Mouse (Mus musculus): ENCODE results near the gene Shank3.

Shank3 gene

DNA sequence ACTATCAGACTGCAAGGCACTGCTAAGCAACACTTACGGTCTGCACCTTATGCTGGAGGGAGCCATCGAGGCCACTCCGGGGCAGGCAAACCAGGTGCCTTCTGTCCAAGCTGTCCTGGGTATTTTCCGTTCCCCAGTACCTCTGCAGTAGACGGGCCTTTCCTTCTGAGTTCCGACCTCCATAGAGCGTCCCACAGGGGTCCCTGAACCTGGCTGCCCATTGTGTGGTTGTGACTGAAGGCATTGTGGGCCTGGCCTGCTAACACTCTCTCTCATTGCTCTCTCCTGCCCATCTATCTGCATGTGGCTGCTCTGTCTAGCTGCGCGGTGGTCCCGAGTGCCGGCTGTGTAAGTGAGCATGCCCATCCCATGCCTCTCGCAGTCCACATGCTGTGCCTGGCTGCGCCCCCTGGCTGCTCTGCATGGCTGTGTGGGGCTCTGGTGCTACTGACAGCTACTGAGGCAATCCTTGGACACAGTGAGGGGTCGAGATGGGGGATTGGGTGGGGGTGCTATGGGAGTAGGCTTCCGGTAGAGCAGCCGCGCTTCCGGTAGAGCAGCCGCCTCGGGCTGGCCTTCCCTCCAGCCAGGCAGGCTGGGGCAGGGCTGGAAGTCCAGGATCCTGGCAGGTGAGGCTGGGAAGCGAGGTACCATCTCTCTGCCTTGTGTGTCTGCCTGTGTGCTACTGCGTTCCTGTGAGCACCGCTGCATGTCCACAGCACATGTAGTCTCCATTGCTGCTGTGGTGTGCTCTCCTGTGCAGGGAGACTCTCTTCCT, 57.2 kb downstream of the Shank3 start:
- DNase-seq (ENCODE audit: low spot score in 2 of 2): no peak

DNA sequence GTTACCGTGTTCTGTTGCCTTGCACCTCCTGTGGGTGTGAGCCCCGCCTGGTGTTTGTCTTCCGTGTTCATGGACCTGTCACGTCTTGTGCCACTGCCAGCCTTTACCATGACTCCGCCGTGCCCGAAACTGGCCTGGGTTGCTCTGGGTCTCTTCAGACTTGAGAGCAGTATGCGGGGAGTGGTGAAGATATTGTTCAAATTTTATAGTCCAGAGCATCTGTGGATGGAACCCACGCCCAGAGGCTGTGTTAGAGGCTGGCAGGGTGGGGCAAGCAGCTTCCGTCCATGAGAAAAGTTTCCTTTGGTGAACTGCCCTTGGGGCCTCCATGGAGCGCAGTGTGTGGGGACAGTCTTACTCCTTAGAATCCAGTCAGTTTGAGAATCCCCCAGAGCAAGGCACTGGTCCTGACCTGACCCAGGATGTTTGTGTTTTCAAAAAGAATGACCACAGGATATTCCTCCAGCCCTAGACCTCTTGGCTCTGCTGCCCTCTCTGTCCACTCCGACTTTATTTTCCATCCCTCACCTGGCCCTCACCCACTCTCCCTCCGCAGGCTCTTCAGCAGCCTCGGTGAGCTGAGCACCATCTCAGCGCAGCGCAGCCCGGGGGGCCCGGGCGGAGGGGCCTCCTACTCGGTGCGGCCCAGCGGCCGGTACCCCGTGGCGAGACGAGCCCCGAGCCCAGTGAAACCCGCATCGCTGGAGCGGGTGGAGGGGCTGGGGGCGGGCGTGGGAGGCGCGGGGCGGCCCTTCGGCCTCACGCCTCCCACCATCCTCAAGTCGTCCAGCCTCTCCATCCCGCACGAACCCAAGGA, 58.0 kb downstream of the Shank3 start:
- DNase-seq (ENCODE audit: low spot score in 2 of 2): no peak

DNA sequence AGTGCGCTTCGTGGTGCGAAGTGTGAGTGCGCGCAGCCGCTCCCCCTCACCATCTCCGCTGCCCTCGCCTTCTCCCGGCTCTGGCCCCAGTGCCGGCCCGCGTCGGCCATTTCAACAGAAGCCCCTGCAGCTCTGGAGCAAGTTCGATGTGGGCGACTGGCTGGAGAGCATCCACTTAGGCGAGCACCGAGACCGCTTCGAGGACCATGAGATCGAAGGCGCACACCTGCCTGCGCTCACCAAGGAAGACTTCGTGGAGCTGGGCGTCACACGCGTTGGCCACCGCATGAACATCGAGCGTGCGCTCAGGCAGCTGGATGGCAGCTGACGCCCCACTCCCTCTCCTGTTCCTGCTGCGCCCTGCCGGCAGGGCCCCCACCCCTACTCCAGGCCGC, 58.6 kb downstream of the Shank3 start:
- no peak for DNase-seq (ENCODE audit: low spot score in 2 of 2)

DNA sequence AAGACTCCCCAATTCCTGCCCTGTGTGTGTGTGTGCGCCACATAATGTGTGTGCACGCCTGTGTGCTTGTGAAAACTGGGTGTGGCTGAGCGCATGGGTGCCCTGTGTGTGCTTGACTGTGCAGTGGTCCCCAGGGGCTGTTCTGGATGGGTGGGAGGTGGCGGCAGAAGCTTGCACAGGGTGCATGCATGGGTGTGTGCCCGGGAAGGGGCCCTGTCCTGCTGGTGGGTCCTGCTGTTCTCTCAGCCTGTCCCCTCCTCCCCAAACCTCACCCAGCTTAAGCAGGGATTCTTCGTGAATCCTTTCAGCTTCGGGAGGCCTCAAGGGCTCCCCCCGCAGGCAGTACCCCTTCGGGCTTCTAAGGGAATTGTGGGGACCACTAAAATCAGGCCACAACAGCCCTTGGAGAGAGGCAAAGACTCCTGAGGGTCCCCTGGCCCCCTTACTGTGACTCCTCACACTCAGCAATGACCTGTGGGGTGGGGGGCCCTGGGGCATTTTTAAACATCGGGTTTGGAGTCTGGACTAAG, 59.8 kb downstream of the Shank3 start:
- DNase-seq (ENCODE audit: low spot score in 2 of 2): no peak

DNA sequence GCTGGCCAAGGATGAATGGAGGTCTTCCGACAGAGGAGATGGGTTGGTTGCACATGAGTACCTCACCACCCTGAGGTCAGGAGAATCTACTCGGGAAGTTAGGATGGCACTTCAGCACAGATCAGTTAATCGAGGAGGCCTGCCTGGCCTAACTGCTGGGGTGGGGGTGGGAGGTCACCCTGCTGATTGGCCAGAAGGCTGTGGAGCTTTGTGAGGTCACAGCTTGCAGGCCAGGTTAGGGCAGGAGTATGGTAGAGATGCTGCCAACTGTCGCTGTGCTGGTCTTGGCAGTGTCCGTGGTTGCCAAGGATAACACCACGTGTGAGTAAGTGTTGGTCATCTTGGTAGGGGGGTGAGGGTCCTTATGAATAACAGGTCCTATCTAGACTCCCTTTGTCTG, 68.7 kb downstream of the Shank3 start, which contains the start of gene Acr:
TSS of gene Acr (plus strand) at position 213 of the 400 bp plus-strand sequence.
- DNase-seq (ENCODE audit: low spot score in 2 of 2): no peak

DNA sequence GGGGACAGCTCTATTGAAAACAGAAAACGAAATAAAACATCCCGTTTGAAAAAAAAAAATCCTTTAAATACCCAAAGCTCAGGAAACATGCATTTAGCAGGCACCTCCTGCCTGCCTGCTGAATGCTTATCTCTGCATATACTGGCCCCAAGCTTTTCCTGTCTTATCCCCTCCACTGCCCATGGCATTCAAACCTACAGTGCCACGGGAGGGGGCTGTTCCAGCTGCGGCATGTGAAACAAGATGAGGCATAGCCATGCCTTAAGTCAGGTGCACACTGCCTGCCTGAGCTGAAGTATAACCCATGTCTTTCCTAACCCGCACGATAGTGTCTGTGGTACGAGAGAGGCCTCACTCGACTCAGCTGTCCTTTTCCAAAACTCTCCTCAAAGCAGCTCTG, 72.7 kb downstream of the Shank3 start:
- no peak for DNase-seq (ENCODE audit: low spot score in 2 of 2)

DNA sequence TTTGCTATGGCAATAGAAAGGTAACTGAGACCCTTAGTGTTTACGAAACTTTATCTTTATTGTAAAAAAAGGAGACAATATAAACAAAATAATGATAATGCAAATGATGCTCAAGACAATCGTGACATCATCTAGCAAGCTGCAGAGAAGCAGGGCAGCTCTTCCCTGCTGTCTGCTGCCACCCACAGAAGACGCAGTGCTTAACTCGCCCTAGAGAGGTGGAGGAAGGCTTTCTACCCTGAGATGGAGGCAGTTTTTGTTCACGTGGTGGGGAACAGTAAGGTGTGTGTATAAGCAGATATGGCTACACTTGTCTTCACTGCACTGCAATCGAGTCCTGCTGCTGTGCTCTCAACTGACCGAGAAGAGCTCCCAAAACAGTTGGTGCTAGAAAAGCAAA, 83.1 kb downstream of the Shank3 start:
- no peak for DNase-seq (ENCODE audit: low spot score in 2 of 2)

DNA sequence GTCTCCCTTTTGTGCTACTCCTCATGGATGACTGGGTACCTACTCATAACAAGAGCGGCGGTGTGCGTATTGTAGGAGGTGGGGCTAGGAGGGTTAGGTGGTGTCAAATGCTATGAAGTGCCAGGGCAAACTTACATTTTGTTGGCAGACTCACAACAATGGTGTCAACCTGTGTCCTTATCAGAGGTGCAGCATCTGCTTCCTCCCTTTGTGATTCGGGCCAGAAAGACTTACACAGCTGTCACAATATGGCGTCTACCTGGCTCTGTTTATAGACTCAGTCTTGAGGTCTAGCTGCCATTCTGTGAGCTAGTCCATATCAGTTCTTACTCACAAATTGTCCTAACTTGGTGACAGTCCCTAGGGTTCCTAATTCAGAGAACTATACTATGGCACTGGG, 85.7 kb downstream of the Shank3 start:
- DNase-seq (ENCODE audit: low spot score in 2 of 2): no peak

DNA sequence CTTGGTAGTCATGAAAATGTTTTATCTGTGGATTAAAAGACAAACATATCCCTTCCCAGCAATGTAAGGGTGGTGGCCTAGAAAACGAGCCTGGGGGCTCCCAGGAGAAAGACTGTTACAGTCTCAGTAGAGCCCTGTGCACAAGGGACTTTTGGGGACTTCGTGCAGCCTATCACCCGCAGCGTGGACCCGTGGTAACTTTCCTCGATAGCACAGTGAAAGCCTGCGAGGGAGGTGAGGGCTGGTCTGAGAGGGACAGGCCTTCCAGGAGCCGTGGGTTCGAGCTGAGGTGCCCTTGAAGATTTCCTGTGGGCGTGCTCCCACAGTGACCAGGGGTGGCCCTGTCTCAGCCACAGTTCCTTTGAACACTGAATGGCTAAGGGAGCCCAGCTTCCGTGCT, 86.2 kb downstream of the Shank3 start:
- DNase-seq (ENCODE audit: low spot score in 2 of 2): no peak

DNA sequence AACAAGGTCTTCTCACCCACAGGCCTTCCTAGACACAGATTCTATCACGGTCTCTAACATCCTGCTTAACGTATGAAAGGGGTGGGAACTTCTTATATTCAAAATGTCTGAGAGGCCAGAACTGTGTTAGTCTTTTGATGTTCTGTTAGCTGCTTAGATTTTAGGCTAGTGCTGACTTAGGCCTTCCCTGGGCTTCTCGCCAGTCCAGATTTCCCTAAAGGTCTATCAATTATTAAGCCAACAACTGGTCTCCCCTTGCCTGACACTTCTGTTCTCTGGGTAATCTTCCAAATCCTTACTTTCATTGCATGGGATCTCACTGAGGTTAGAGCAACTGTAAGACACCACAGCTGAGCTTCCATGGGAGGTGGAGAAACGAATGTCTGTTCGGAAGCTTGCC, 89.7 kb downstream of the Shank3 start:
- DNase-seq (ENCODE audit: low spot score in 2 of 2): no peak

DNA sequence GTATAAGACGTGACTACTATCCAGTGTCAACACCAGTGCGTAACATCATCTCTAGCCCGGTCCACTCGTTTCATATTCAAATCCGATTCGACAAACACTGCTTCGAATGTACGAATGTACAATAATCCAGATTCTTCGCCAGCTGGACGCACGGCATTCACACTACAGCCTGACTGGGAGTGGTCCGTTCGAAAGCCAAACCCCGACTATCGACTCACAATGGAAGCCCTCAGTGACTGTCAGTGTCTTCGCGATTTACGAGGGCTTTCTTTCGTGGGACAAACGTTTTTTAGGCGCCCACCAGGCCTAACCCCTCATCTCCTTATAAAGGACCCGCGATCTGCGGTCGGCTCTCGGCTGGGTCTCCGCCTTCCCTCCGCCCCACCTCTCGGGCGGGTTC, 91.9 kb downstream of the Shank3 start:
- no peak for DNase-seq (ENCODE audit: low spot score in 2 of 2)

DNA sequence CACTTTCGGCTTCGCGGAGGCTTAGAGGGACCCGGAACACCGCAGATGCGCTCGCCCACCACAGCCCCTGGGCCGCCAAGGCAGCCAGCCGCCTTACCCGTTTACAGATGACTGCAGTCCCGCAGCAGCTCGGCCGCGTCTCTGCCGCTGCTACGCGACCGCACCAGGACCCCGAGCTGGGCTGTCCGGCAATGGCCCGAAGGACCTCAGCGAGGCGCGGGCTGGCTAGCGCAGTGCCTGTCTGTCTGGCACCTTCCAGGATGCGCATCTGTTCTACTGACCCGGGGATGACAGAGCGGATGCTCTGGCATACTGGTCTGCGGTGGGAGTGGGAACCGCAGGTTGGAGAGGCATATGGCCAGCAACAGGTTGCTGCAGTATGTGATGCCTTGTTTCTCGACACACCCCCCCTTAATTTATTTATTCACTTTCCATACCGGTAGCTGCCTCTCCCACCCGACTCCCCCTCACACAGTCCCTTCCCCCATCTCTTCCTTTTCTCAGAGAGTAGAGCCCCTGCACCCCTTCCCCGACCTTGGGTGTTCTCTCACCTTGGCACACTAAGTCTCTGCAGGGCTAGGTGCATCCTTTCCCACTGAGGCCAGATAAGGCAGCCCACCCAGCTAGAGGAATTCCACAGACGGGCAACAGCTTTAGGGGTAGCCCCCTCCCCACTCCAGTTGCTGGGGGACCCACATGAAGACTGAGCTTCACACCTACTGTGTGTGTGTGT, 92.5 kb downstream of the Shank3 start, which contains the start of gene Rabl2:
TSS of gene Rabl2 (minus strand) at position 201 of the 733 bp plus-strand sequence.
- DNase-seq (ENCODE audit: low spot score in 2 of 2): peak; percentile 75 to 77

DNA sequence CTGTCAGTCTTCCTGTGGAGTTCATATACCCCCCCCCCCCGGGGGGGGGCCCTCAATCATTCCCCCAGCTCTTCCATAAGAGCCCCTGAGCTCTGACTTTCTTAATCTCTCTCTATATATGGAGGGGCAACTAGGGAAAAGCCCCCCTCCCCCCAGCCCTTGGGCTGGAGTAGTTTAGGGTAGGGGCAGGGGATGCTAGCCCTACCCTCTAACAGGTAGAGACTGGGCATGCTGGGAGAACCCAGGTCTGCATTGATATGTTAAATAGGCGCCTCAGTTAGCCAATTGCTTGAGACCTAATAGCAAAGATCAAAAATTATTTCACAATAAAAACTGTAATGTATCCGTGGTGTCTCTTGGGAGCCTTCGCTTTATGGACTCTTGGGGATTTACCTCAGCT, 93.1 kb downstream of the Shank3 start:
- DNase-seq (ENCODE audit: low spot score in 2 of 2): no peak

DNA sequence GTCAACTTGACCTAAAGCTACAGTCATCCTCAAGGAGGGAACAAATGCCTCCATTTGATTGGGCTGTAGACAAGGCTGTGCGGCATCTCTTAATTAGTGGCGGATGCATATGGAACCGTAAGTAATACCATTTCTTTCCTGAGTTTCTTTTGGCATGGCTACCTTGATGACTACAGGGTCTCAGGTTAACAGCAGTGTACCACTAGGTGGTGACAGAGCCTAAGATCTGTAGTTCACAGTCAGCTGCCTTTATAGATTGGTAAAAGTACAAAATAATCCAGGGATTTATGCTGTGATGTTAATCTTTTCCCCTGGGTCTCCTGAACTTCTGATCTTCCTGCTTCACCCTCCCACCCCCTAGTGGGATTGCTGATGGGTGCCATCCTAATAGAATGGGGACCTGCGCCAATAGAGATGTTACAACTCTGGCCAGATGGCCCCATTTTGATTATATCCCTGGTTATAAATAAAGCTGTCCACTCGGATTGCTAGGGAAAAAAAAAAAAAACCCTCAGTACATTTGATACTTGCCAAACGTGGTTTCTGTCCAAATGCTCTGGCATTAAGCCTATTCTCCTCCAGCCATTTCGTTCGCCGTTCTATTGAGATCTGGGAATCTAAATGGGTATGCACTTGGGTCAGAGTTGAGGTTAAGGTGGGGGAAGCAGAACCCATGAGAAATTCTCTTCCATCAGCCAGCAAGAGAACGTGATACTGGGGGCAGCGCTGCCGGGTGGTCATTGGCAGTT, 106.6 kb downstream of the Shank3 start:
- DNase-seq (ENCODE audit: low spot score in 2 of 2): no peak

DNA sequence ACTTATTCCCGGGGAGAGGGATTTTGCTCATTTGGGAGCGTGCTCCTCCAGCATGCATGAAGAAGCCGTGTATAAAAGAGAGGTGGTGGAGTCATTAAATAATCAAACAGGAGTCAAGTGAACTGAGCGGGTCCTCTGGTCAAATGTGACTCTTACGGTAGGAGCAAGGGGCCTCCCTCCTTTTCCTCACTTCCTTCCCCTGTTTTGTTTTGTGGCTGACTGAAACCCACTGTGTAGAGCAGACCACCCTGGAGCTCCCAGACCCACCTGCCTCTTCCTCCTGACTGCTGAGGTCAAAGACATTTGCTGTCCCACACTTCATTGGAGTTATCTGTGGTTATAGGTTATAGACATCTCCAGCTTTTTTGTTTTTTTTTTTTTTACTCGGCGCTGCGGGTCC, 108.1 kb downstream of the Shank3 start:
- DNase-seq (ENCODE audit: low spot score in 2 of 2): no peak

DNA sequence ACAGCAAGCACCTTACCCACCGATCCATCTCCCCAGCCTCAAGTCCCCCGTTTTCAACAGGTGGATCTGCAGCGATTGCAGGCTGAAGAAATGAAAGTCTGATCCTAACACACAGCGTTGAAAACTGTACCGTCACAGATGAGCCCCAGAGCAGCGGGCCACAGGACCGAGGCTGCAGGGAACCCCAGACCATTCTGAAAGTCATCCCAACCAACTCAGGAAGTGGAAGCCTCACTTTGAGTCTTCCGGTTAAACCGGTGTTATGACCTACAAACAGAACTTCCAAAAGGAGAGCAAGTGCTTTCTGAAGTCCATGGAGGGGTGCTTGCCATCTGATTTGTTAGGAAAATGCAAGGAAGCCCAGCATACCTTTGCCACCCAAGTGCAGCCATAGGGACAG, 108.5 kb downstream of the Shank3 start:
- DNase-seq (ENCODE audit: low spot score in 2 of 2): no peak
